Mouse (Mus musculus) olfactory bulb, adult 2 months (tissue): ENCODE measurements around the gene Impdh1.

Experiments used
- CTCF ChIP-seq: fragments of 200-500 bp; IDR thresholded peaks from 2 replicates; pipeline ENCODE4 v1.5.1; 2012; ENCODE audit warnings: low read depth, mild to moderate bottlenecking, low read length, moderate library complexity; ENCODE audit not compliant: insufficient read depth
- POLR2A ChIP-seq: fragments of 200-500 bp; IDR thresholded peaks from 2 replicates; pipeline ENCODE4 v1.6.1; 2012; ENCODE audit warnings: mild to moderate bottlenecking, low read depth, low read length, moderate library complexity; ENCODE audit not compliant: insufficient read depth

DNA sequence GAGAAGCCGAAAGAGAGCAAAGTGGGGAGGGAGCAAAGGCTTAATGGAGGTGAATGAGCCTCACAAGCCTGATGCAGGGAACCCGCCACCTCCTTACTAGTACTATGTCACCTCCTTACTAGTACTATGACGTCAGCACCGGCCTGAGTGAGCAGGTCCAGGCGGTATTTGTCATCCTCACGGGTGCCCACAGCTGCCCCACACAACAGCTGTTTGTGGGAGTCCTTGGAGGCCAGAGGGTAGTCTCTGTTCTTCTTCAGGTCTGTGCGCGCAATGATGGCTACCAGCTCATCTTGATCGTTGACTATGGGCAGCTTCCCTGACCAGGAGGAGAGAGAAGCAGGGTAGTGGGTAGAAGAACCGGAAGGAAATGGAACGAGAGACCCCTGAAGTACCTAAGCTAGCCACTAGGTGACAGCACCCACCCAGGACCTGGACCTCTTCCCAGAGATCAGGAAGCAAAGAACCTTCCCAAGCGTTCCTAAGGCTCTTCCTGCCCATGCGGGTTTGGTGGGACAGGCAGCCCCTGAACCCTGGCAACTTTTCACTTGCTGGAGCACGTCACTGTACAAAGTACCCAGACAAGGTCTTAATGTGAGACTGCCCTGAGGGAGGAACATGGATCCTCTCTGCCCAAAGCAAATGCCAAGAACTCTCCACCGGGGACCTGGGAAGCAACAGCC is 11.1 kb downstream of the Impdh1 start:
- TF ChIP-seq POLR2A (no peak), CTCF (peak; percentile 60)
